Mouse (Mus musculus) brain, embryonic 14.5 days (tissue): ENCODE results near the gene Cep70.

ENCODE experiments used
- CTCF ChIP-seq: fragments of 200-500 bp; IDR thresholded peaks from 2 replicates; pipeline ENCODE4 v1.5.1; 2012; ENCODE audit warnings: inconsistent platforms, mild to moderate bottlenecking, moderate library complexity, borderline replicate concordance; ENCODE audit not compliant: insufficient read depth, insufficient read length; ENCODE audit errors: extremely low read depth
- POLR2A ChIP-seq: fragments of 200-500 bp; IDR thresholded peaks from 2 replicates; pipeline ENCODE4 v1.6.1; 2012; ENCODE audit warnings: mild to moderate bottlenecking, inconsistent platforms, borderline replicate concordance; ENCODE audit not compliant: poor library complexity, insufficient read depth, insufficient read length, severe bottlenecking; ENCODE audit errors: extremely low read depth

DNA sequence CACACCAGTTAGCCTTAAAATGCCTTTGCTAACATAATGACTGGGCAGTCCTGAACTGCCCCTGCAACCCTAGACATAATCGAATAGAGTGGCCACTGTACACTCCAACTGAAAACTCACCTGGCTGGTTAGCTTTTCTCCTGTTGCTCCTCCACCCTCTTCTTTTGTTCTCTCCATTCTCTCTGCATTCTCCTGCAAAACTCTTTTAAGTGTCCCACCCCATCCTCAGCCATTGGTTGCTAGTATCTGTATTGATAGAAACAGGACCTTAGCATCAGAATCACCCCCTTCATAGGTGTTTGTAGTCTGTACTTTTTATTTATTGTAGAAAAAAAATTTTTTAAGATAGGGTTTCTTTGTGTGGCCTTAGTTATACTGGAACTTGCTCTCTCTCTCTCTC lies 13.0 kb downstream of the Cep70 start:
- TF ChIP-seq CTCF (no peak), POLR2A (no peak)
